Mouse (Mus musculus): ENCODE measurements at regions not wholly inside any gene's neighbourhood (a gene's known extent, or its start where the extent isn't known, plus 50 kb on each side); places are given as distances from the start of the nearest gene placed in this dataset.

DNA sequence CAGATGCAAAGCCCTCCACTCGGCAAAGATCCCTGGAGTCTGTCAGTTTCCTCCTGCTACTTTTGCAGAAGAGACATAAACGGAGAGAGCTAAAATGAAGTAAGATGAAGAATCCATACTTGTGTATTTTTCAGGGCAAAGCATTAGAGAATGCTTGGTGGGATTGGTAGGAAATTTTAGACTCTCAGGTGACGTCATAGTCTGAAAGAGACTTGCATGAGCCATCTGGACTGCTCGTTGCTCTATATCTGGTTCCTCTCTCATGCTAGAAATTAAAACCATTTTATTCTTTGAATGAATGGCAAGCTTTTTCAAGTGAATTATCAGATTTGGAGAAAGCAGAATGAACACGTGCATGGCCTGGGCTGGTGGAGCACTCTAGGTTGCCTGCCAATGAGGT, 154.4 kb upstream of the Rnaseh2b start:
- no peak for TF ChIP-seq CTCF (IDR thresholded peaks at IDR 0.05)
- 81% methylated on average over 5 of the region's 5 CpGs for WGBS
- H3K4me3 ChIP-seq (ENCODE audit: low read depth, low read length) = no peak overlapping the region
- no peaks in the 10 kb centered on the region for H3K27me3 ChIP-seq (ENCODE audit: insufficient read depth, low read length)
- H3K9me3 ChIP-seq (ENCODE audit: low read length) = peaks cover 5% of the 10 kb centered on the region; the same call in 1 of the 2 replicates
- H3K9ac ChIP-seq (replicated peaks; ENCODE audit: low read length, poor library complexity, severe bottlenecking) = no peak overlapping the region
- H3K27ac ChIP-seq (ENCODE audit: low read depth, low read length) = no peak overlapping the region
- DNase-seq (ENCODE audit: low spot score) (no peak), ATAC-seq (ENCODE audit: low FRiP score) (no peak)
- H3K4me2 ChIP-seq (ENCODE audit: low read depth, low read length, poor library complexity, severe bottlenecking) = no peak overlapping the region
- H3K4me1 ChIP-seq (ENCODE audit: insufficient read depth, low read length) = no peaks in the 10 kb centered on the region
- no peaks in the 10 kb centered on the region for H3K36me3 ChIP-seq (ENCODE audit: insufficient read depth, low read length)

DNA sequence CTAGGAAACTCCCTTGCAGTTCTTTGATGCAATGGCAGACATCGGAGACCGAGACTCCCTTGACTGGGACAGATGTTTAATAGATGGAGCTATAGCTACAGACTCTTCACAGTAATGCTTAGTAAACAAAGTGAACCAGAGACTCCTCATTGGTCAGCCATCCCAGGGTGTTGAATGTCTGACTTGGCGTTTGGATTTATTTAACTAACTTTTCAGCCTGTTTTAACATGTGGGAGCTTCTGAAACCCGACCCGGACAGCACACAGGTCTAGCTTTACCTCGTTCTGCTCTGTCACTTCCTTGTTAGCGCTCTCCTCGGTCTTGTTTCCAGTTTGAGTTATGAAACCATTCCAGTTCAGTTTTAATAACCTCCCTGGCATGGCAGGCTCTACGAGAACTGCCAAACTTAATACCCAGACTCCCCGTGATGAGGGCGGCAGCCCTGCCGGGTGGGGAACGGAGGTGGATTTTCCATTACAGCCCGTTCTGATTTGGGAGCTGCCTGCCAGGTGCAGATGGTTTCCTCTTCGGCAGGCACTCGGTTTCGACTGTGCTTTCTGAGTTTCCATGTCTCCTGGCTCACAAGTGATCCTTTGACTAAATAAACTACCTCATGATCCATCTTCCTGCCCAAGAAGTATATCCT, 147.9 kb upstream of the Rnaseh2b start:
- Histone ChIP-seq H3K4me2 (ENCODE audit: low read depth, low read length, poor library complexity, severe bottlenecking) (no peak overlapping the region), H3K9me3 (ENCODE audit: low read length) (no peaks in the 10 kb centered on the region), H3K36me3 (ENCODE audit: insufficient read depth, low read length) (no peaks in the 10 kb centered on the region), H3K27me3 (ENCODE audit: insufficient read depth, low read length) (no peaks in the 10 kb centered on the region), H3K9ac (replicated peaks; ENCODE audit: low read length, poor library complexity, severe bottlenecking) (no peak overlapping the region), H3K4me1 (ENCODE audit: insufficient read depth, low read length) (no peaks in the 10 kb centered on the region), H3K4me3 (ENCODE audit: low read depth, low read length) (no peak overlapping the region), H3K27ac (ENCODE audit: low read depth, low read length) (no peak overlapping the region)
- WGBS = 84% methylated on average over 17 of the region's 17 CpGs
- ATAC-seq (ENCODE audit: low FRiP score) = no peak
- no peak for TF ChIP-seq CTCF (IDR thresholded peaks at IDR 0.05)
- no peak for DNase-seq (ENCODE audit: low spot score)

DNA sequence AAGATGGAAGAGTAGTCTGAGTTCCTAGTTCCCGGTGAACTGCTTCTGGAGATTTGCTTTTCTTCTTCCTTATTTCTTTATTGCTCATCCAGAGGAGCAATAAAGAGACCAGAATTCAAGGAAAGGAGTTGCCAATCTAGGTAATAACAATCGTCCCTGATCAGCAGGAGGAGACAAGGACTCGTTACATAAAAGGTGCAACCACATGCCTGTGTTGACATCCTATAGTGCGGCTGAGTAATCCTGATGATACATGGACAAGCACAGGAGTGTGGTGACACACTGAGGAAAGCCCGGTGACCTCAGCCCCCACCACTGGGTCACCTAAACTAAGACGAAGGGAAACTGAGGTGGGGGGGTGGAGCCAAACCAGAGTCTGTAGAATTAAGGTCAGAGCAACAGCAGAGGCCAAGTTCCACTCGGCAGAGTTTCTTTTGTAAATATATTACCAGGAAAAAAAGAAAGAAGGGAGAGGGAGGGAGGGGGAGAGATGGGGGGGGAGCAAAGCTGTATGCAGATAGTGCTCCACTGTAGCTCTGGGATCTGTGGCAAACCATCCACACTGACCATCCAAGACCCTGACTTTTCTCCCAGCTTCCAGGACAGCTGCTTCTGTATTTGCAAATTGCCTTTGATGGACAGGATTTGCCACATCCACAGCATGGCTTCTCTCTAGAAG, 135.2 kb upstream of the Rnaseh2b start:
- 78% methylated on average over 7 of the region's 7 CpGs for WGBS
- no peak for TF ChIP-seq CTCF (IDR thresholded peaks at IDR 0.05)
- H3K4me2 ChIP-seq (ENCODE audit: low read depth, low read length, poor library complexity, severe bottlenecking) = no peak overlapping the region

DNA sequence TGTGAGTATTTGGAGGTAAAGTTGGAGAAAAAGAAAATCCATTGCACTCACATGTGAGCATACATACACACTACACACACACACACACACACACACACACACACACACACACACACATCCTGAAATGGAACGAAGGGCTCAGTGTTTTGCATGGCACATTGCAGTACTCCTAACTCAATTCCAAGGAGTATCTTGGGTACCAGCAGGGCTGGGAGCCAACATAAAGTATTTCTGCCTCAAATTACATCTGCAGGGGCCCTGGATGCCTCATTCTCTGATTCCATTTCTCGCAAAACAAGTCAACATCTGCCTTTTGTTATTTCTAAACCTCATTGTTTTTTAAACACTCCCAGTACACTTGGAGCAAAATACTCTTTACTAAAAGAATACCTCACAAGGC, 132.7 kb upstream of the Rnaseh2b start:
- DNase-seq (ENCODE audit: low spot score) (no peak), ATAC-seq (ENCODE audit: low FRiP score) (no peak)
- 74% methylated on average over 2 of the region's 2 CpGs for WGBS
- no peaks in the 10 kb centered on the region for H3K27me3 ChIP-seq (ENCODE audit: insufficient read depth, low read length)
- H3K4me3 ChIP-seq (ENCODE audit: low read depth, low read length) = no peak overlapping the region
- H3K9me3 ChIP-seq (ENCODE audit: low read length) = no peaks in the 10 kb centered on the region
- H3K36me3 ChIP-seq (ENCODE audit: insufficient read depth, low read length) = no peaks in the 10 kb centered on the region
- no peaks in the 10 kb centered on the region for H3K4me1 ChIP-seq (ENCODE audit: insufficient read depth, low read length)
- H3K9ac ChIP-seq (replicated peaks; ENCODE audit: low read length, poor library complexity, severe bottlenecking) = no peak overlapping the region
- TF ChIP-seq CTCF (IDR thresholded peaks at IDR 0.05) = no peak
- no peak overlapping the region for H3K4me2 ChIP-seq (ENCODE audit: low read depth, low read length, poor library complexity, severe bottlenecking)
- H3K27ac ChIP-seq (ENCODE audit: low read depth, low read length) = no peak overlapping the region

More for the DNA sequence above, 135.2 kb upstream of the Rnaseh2b start:
- H3K9ac ChIP-seq (replicated peaks; ENCODE audit: low read length, poor library complexity, severe bottlenecking) = no peak overlapping the region
- no peaks in the 10 kb centered on the region for H3K9me3 ChIP-seq (ENCODE audit: low read length)
- H3K4me1 ChIP-seq (ENCODE audit: insufficient read depth, low read length) = no peaks in the 10 kb centered on the region
- H3K4me3 ChIP-seq (ENCODE audit: low read depth, low read length) = no peak overlapping the region
- ATAC-seq (ENCODE audit: low FRiP score) = no peak
- H3K36me3 ChIP-seq (ENCODE audit: insufficient read depth, low read length) = no peaks in the 10 kb centered on the region
- H3K27ac ChIP-seq (ENCODE audit: low read depth, low read length) = no peak overlapping the region
- H3K27me3 ChIP-seq (ENCODE audit: insufficient read depth, low read length) = no peaks in the 10 kb centered on the region
- DNase-seq (ENCODE audit: low spot score) = no peak

DNA sequence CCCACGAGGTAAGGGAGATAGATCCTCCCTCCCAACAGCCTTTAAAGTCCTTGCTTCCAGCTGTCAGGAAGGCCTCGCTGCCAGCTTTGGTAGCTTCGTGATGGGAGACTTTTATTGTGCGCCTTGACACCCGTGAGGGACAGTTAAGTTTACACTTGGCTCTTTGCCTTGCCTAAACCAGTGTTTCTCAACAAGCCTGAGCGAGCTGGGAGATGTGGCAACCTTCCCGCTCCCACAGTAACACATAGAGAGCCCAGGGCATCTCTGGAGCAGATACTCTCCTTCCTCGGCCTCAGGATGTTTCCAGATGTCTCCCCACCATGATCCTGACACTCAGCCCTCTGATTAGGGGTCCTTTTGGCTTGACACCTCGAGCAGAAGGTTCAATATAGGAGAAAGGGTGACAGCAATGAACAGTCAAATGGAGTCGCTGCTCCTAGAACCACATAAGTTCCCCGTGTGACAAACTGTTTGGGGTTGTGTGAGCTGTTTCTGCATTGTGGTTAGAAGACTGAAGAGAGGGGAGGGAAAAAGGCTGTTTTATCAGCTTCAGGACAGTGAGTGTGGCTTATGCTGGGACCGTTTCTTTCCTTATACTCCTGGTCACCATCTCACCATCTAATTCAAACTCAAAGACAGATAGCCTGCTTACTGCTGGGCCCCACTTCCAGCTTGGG, 129.1 kb upstream of the Rnaseh2b start:
- ATAC-seq (ENCODE audit: low FRiP score) = no peak

GRCm38 (mm10) chr14:62164918-62165317, 127.5 kb upstream of the Rnaseh2b start:
- H3K4me1 ChIP-seq (ENCODE audit: insufficient read depth, low read length) = no peaks in the 10 kb centered on the region
- TF ChIP-seq CTCF (IDR thresholded peaks at IDR 0.05) = no peak
- DNase-seq (ENCODE audit: low spot score) (no peak), ATAC-seq (ENCODE audit: low FRiP score) (no peak)
- no peak overlapping the region for H3K27ac ChIP-seq (ENCODE audit: low read depth, low read length)
- H3K36me3 ChIP-seq (ENCODE audit: insufficient read depth, low read length) = no peaks in the 10 kb centered on the region
- H3K9ac ChIP-seq (replicated peaks; ENCODE audit: low read length, poor library complexity, severe bottlenecking) = no peak overlapping the region
- no peak overlapping the region for H3K4me2 ChIP-seq (ENCODE audit: low read depth, low read length, poor library complexity, severe bottlenecking)
- no peak overlapping the region for H3K4me3 ChIP-seq (ENCODE audit: low read depth, low read length)
- no peaks in the 10 kb centered on the region for H3K27me3 ChIP-seq (ENCODE audit: insufficient read depth, low read length)
- no peaks in the 10 kb centered on the region for H3K9me3 ChIP-seq (ENCODE audit: low read length)
- WGBS = 79% methylated on average over 4 of the region's 4 CpGs

More for the DNA sequence above, 129.1 kb upstream of the Rnaseh2b start:
- no peaks in the 10 kb centered on the region for H3K4me1 ChIP-seq (ENCODE audit: insufficient read depth, low read length)
- no peak for TF ChIP-seq CTCF (IDR thresholded peaks at IDR 0.05)
- H3K27me3 ChIP-seq (ENCODE audit: insufficient read depth, low read length) = no peaks in the 10 kb centered on the region
- DNase-seq (ENCODE audit: low spot score) = peak; percentile 59
- 67% methylated on average over 12 of the region's 12 CpGs for WGBS
- H3K9me3 ChIP-seq (ENCODE audit: low read length) = no peaks in the 10 kb centered on the region
- H3K27ac ChIP-seq (ENCODE audit: low read depth, low read length) = no peak overlapping the region
- H3K4me2 ChIP-seq (ENCODE audit: low read depth, low read length, poor library complexity, severe bottlenecking) = no peak overlapping the region
- H3K9ac ChIP-seq (replicated peaks; ENCODE audit: low read length, poor library complexity, severe bottlenecking) = no peak overlapping the region
- H3K4me3 ChIP-seq (ENCODE audit: low read depth, low read length) = no peak overlapping the region
- H3K36me3 ChIP-seq (ENCODE audit: insufficient read depth, low read length) = no peaks in the 10 kb centered on the region
